Mouse (Mus musculus): ENCODE measurements around the gene Ppp4r3b.

The Ppp4r3b gene

DNA sequence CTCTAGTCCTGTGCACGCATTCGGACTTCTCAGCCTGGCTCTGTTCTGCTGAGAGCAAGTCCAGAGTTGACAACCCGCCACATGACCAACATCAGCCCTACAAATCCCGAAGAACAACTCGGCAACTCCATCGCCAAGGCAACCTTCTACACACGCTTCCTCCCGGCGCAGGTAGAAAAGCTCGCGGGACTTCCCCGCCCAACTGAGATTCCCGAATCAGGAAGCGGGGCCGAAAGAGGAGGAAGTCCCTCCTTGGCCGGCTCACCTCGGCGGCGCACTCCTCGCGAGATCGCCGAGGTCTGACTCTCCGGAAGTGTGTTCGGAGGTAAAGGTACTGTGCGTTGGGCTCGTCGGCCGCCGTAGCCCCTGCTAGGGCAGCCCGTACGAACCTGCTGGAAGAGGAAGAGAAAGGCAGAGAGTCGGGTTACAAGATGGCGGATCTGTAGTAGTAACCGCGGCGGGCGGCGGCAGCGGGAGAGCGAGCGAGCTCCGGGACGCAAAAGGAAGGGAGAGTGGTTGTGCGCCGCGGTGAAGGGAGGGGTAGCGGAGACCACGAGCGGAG lies at the start of gene Ppp4r3b:
Gene Ppp4r3b (plus strand): TSS at position 328 of the 562 bp plus-strand sequence.
- TF ChIP-seq GATA4 (IDR thresholded peaks at IDR 0.05; ENCODE audit: insufficient replicate concordance, low read length) = no peak; the same call in 1 of the 2 replicates

- no peak for TF ChIP-seq GATA4 (IDR thresholded peaks at IDR 0.05; ENCODE audit: insufficient replicate concordance, low read length)
Measured at GRCm38 (mm10) chr11:29129862-29130384, 42.8 kb upstream of the Ppp4r3b start.

DNA sequence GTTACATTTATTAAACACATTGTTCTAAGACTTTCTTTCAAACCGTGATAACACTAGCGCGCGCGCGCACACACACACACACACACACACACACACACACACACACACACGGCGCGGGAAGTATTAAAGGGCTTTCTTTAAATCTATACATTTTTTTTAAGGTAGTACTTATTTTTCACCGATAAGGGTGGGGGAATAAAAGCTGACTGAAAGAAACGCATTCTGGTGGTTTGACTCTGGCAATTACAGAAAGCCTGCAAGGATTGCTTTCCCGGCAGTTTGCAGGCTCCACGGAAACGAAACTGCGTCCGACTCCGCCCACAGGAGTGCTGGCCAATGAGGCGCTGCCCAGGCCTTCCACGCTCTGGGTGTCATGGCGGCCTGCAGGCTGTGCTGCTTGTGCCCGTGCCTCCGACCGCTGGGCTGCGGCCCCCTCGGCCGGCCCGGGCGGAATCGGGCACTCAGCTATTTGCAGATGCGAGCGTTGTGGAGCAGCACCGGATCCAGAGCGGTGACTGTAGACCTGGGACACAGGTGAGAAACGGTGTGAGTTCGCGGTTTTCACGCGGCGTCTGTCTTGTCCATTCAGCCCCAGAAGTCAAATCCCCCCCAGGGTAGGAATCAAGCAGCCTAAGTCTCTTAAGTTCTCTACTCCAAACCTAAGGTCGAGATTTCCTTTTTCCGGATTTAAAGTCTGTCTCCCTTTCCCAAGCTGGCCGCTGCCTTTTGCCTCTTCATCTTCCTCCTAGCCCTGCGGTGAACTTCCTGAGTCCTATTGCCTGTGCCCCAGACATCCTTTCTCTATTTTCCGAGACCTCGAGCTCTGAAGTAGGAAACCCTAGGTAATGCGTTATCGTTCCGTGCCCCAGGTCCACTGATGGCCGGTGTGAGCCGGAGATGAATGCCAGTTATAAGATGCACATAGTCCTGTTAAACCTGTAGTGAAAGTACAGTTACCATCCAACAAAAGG lies 42.0 kb upstream of the Ppp4r3b start, which contains the start of gene Pnpt1:
Gene Pnpt1 (plus strand): TSS at position 360 of the 971 bp plus-strand sequence.
- no peak for TF ChIP-seq GATA4 (IDR thresholded peaks at IDR 0.05; ENCODE audit: insufficient replicate concordance, low read length)

- no peak for TF ChIP-seq GATA4 (IDR thresholded peaks at IDR 0.05; ENCODE audit: insufficient replicate concordance, low read length)
Measured at GRCm38 (mm10) chr11:29140671-29141070, 32.0 kb upstream of the Ppp4r3b start.

DNA sequence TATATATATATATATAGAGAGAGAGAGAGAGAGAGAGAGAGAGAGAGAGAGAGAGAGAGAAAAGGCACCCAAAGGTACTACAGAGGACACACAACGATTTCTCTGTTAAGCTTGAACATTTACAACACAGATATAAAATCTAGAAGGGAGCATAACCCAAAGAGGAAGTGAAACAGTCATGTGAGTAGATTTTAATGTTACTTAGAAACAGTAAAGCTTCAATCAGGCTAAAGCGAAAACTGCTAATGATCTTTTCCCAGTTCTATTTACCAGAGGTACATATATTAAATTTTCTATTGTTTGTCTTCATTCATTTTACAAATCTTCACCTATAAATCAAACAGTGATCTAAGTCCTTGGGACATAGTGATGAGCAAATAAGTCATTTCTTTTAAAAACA lies 23.8 kb upstream of the Ppp4r3b start:
- no peak for TF ChIP-seq GATA4 (IDR thresholded peaks at IDR 0.05; ENCODE audit: insufficient replicate concordance, low read length)

- TF ChIP-seq GATA4 (IDR thresholded peaks at IDR 0.05; ENCODE audit: insufficient replicate concordance, low read length) = no peak
Measured at GRCm38 (mm10) chr11:29163569-29163968, 9.1 kb upstream of the Ppp4r3b start.

GRCm38 (mm10) chr11:29171959-29172391 lies 715 bp upstream of the Ppp4r3b start:
- no peak for TF ChIP-seq GATA4 (IDR thresholded peaks at IDR 0.05; ENCODE audit: insufficient replicate concordance, low read length)

GRCm38 (mm10) chr11:29173125-29173631 lies 488 bp downstream of the Ppp4r3b start:
- TF ChIP-seq GATA4 (IDR thresholded peaks at IDR 0.05; ENCODE audit: insufficient replicate concordance, low read length) = no peak

DNA sequence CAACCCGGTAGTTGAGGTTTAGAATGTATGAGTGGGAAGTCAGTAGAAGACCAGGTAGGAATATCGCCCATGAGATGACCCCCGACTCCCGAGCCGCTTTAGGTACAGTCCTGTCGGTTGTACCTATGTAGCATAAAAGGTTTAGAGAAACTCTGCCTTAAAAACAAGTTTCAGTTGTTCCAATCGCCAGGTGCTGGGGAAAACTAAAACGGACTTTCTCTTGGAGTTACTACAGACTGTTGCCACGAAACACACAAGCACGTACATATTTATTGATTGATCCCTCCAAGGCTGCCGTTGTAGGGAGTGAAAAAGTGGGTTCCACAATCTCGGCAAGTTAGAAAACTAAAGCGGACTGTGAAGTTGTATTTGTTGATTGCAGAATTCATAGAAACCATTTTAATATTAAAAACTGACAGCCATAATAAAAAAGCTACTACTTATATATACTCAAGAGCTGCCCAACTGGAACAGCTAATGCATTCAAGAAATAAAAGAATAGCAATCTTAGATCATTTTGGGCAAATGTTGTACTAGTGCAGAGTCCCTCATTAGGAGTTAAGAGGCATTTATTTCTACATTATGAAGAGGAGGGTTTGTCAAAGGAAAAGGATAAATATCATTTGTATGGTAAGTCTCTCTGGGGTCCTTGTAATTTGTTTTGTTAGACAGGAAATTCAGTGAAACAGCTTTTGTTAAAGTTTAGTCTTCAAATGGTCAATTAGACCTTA lies 1.2 kb downstream of the Ppp4r3b start:
- TF ChIP-seq GATA4 (IDR thresholded peaks at IDR 0.05; ENCODE audit: insufficient replicate concordance, low read length) = no peak

GRCm38 (mm10) chr11:29179319-29179718 lies 6.6 kb downstream of the Ppp4r3b start:
- TF ChIP-seq GATA4 (IDR thresholded peaks at IDR 0.05; ENCODE audit: insufficient replicate concordance, low read length) = no peak

DNA sequence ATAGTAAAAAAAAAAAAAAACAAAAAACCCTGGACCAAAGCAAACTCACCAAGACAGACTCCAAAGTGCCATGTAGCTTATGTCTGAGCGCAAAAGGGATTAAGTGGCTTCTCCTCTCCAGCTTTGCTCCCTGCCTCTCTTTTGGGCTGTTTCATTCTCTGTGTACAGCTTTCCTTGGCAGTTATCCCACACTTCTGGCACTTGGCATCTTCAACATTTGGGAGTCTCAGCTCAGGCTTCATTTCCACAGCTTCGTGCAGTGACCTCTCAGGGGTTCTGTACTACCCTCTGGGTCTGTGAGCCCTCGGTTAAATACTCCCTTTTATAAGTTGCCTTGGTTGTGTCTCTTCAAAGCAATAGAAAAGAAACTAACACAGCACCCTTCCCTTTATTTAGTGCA lies 8.0 kb downstream of the Ppp4r3b start:
- TF ChIP-seq GATA4 (IDR thresholded peaks at IDR 0.05; ENCODE audit: insufficient replicate concordance, low read length) = no peak

DNA sequence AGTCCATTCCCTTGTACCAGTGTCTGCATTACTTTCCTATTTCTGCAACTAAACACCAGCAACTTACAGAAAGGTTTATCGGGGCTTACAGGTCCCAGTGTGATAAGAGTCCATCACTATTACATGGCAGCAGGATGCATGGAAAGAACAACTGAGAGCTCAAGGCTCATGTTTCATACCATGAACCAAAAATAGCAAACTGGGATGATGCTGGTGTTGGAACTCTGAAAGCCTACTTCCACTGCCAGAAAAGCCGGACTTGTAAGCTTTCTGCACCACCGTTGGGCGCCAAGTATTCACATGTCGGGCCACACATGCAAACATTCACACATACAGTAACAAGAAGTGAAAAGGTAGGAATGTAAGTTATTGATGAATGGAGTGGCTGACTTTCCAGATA lies 9.1 kb downstream of the Ppp4r3b start:
- TF ChIP-seq GATA4 (IDR thresholded peaks at IDR 0.05; ENCODE audit: insufficient replicate concordance, low read length) = no peak

DNA sequence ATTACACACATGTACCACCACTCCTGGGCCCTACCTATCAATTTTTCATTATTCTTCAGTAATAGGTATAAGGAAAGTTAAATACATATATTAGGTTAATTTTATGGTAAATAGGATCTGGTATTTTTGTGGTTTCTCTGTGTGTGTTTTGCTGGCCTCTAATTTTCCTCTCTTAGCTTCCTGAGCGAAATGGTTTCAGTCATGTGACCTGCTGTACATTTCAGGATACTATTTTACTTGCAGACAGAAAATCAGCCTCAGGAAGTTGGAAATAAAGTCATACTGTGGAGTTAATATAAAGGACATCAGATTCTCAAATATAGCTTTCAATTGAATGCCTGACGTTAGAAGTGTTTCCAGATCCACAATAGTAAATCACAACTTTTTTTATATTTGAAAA lies 16.3 kb downstream of the Ppp4r3b start:
- TF ChIP-seq GATA4 (IDR thresholded peaks at IDR 0.05; ENCODE audit: insufficient replicate concordance, low read length) = no peak

DNA sequence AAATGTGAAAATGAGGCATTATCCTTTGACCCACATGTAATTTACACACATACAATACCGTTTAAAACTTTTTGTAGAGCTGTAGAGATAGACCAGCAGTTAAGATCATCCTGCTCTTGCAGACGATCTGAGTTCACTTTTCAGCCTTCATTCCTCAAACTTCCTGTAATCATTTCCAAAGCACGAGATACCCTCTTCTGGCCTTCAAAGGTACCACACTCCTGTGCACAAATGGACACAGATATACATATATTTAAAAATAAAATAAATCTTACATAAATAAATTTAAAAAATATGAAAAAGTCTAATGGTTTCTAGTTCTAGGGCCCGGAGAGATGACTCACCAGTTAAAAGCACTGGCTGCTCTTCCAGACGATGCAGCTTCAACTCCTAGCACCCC lies 31.0 kb downstream of the Ppp4r3b start:
- TF ChIP-seq GATA4 (IDR thresholded peaks at IDR 0.05; ENCODE audit: insufficient replicate concordance, low read length) = no peak

DNA sequence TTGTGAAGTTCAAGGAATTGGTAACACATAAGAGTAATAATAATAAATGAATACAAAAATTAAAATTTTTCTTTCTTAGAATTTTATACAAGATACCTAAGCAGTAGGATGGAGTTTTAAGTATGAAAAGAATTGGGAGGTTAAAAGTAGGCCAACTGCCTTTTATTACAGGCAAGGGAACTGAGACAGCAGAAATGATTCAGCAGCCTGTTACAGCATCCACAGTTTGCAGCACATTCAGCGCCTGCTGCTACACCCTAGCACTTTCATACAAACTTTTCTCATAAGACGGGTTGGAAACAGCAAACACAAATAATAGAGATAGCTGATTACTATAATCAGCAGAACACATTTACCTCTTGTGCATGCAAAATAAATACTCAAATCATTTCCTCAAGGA lies 37.1 kb downstream of the Ppp4r3b start:
- TF ChIP-seq GATA4 (IDR thresholded peaks at IDR 0.05; ENCODE audit: insufficient replicate concordance, low read length) = no peak
